Mouse (Mus musculus) splenic B cell, adult 2 months (primary cell): ENCODE measurements at regions not wholly inside any gene's neighbourhood (a gene's known extent, or its start where the extent isn't known, plus 50 kb on each side); places are given as distances from the start of the nearest gene placed in this dataset.

Experiments
- DNase-seq: peaks from one replicate; pipeline ENCODE4 v3.0.0-alpha.2; 2011; ENCODE audit warnings: low read depth, low spot score
- H3K27me3 ChIP-seq: 2 replicates; pipeline ENCODE4 v1.6.1; 2012; ENCODE audit warnings: mild to moderate bottlenecking, low read length, moderate library complexity, mixed read lengths; ENCODE audit not compliant: control insufficient read depth, poor library complexity, insufficient read depth, severe bottlenecking
- H3K36me3 ChIP-seq: 2 replicates; pipeline ENCODE4 v1.6.1; 2012; ENCODE audit warnings: mild to moderate bottlenecking, low read length, moderate library complexity, mixed read lengths; ENCODE audit not compliant: control insufficient read depth, poor library complexity, insufficient read depth, severe bottlenecking

DNA sequence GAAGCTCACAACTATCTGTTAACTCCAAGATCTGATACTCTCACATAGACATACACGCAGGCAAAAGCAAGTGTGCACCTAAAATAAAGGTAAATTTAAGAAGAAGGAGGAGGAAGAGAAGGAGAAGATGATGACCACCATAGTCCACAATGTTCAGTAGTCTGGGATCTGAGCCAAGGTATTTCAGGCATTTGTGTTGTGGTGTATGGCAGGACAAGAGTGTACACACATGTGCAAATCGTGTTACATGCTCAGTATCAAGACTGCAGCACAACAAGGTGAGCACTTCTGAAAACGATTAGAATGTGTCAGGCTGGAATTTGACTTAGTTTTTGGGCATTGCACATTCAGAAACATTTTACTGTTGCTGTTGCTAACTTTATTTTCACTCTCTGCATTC, 138.4 kb upstream of the Sp4 start:
- no peak for DNase-seq
- Histone ChIP-seq H3K27me3 (no peaks in the 10 kb centered on the region), H3K36me3 (no peaks in the 10 kb centered on the region)

DNA sequence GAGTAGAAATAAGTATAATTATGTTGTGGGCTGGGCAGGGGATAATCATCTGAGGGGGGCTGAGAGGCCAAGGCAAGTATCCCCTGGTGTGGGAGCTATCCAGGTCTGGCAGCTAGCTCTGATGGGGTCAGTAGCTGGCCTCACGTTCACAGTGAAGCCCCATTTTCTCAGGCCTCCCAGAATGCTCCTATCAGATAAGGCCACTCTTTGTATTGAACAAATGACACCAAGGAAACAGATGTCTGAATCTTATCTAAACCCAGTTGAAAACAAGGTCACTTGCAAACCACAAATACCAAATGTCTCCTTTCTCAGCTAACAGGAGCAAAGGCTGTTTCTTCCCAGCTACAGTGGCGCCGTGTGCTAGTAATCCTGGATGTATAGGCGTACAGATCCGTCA, 137.6 kb upstream of the Sp4 start:
- Histone ChIP-seq H3K27me3 (no peaks in the 10 kb centered on the region), H3K36me3 (no peaks in the 10 kb centered on the region)
- DNase-seq: no peak

DNA sequence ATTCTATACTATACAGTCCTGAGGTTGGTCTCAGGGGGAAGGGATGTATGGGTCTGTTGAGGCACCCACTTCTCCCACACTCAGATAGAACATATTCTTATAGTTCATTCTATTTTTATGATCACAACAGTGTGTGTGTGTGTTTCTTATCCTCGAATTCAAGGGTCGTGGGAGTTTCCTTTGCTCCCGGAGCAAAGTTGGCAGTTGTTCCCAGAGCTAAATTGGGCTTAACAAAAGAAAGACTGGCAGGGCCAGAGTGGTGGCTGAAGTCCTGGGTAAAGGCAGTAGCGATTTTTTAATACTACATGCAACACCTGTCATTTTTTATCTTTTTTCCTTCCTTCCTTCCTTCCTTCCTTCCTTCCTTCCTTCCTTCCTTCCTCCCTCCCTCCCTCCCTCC, 131.5 kb upstream of the Sp4 start:
- DNase-seq: no peak

DNA sequence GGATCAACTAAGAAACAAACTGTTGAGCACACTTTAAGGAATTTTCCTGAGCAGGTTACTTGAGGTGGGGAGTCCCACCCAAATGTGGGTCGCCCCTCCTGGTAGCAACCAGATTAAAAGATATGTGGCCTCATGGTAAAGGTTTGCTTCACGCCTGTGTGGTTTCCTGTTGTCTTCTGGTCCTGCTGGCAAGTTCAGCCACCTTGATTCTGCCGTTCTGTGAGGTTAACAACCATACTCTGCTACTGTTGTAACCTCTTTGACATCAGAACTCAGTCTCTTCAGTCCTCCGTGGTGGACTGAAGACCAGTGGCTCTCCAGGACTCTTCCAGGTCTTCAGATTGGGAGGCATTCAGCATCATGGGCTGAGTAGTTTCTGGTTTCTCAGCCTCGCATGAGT, 127.1 kb upstream of the Sp4 start:
- peak; percentile 11 for DNase-seq
- Histone ChIP-seq H3K27me3 (no peaks in the 10 kb centered on the region), H3K36me3 (no peaks in the 10 kb centered on the region)

More for the DNA sequence above, 131.5 kb upstream of the Sp4 start:
- Histone ChIP-seq H3K27me3 (no peaks in the 10 kb centered on the region), H3K36me3 (no peaks in the 10 kb centered on the region)

DNA sequence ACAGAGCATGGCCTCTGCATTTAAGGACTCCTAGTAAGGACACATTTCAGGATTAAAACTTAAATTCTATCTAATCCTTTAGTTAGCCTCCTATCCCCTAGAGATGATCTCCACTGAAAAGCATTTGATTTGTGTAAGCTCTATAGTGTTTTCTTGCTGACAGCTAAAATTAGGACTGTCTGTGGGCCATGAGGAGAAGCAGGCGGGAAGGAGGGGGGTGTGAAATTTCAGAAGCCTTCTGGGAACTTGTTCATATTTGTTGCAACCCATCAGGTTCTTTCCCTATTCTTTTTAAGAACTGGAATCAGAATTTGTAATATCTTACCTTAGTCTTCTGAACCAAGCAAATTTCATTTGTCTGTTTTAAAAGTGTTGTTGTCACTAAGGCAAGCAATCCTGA, 114.7 kb upstream of the Sp4 start:
- Histone ChIP-seq H3K27me3 (no peaks in the 10 kb centered on the region), H3K36me3 (no peaks in the 10 kb centered on the region)
- no peak for DNase-seq

DNA sequence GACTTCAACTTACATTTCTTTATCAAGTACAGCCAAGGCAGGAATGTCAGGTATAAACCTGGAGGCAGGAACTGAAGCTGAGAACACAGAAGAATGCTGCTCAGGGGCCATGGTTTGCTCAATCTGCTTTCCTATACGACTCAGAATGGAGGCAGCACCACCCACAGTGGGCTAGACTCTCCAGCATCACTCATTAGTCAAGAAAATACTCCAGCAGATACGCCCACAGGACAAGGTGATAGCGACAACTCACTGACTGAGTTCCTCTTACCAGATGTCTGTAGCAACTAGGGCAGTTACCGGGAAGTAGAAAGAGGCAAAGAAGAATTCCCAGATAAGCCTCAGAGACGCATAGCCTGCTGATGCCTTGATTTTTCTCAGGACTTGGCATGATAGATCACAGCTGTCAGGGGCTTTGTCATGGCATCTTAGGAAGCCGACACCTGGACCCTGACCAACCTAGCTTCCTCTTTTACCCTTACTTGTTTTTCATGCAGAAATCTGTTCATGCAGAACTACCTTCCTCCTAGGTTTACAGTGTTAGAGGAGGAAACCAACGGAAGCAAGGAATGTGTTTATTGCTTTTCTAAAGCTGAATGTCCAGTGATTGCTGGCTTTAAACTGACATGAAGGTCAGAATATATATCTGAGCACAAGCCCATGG, 110.7 kb upstream of the Sp4 start:
- no peaks in the 10 kb centered on the region for H3K36me3 ChIP-seq
- no peaks in the 10 kb centered on the region for H3K27me3 ChIP-seq
- DNase-seq: peak; percentile 44

DNA sequence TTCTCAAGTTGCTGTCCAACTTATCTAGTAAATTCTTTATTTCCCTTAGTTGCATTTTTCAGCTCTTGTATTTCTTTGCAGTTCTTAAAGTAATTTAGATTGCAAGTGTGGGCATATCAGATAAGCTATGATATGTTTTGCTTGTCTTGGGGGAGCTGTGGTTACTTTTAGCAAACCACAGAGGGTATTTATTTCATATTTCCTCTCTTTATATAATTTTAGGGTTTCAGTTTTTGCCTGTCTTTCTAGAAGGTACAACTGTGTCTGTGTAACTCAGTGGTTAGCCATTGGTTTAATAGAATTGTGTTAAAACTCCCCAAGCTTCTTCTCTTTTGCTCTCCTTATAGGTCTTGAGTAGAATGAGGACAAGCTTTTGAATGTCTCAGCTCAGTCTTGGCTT, 109.7 kb upstream of the Sp4 start:
- no peaks in the 10 kb centered on the region for H3K27me3 ChIP-seq
- H3K36me3 ChIP-seq: no peaks in the 10 kb centered on the region

DNA sequence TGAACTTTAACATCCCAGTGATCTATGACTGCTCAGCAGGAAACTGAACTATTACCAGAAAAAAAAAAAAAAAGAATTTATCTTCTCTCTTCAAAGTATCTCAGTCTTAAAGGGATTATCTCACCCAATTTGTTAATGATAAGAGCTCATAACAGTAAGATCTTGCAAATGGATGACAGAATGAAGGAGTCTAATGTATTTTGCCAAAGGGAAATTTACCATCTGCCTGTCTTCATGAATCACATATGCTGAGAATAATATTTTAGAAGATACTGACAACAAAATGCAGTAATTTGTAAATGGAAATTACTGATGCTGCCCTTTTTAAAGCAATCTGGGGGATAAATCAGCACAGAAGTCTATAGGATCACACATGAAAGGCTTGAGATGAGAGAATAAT, 103.9 kb upstream of the Sp4 start:
- DNase-seq: no peak
- H3K36me3 ChIP-seq: no peaks in the 10 kb centered on the region
- no peaks in the 10 kb centered on the region for H3K27me3 ChIP-seq

More for the DNA sequence above, 109.7 kb upstream of the Sp4 start:
- DNase-seq: no peak

DNA sequence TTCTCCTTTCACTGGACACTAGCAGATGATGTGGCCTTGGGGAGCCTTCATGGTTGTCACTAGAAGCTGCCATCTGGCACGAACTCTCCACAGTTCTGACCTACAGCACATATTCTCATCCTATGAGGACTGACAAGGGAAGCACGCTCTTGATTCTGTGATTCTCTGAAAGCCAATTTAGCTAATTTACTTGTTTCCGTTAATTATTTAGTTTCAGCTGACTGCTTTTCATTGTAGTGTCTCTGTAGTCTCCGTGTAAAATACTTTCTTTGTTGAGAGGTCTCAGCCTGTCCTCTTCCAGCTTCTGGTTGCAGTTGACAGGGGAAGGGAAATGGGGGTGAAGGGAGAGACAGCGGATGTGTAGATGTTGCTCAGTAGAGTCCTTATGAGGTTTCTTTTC, 102.9 kb upstream of the Sp4 start:
- H3K36me3 ChIP-seq: no peaks in the 10 kb centered on the region
- no peak for DNase-seq
- no peaks in the 10 kb centered on the region for H3K27me3 ChIP-seq

DNA sequence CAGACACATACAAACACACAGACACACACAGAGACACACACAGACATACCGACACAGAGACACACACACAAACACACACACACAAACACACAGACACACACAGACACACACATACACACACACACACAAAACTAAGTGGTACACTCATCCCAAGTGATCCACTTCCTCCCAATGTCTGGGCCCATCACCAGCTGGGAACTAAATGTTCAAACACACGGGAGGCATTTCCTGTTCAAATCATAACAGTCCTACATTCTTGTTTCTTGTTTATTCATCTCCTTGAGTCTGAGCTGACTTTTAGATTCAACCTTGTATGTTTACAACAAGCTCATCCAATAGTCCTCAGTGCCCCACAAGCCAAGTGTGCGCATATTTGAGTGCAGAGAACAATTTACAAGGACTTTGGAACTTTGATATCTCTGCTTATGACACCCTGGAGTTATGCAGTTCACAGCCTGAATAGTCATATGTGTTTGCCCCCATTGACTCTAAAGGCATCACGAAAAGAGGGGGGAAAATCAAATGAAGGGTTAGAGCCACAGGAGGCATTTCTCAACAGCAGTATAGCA, 102.4 kb upstream of the Sp4 start:
- Histone ChIP-seq H3K27me3 (no peaks in the 10 kb centered on the region), H3K36me3 (no peaks in the 10 kb centered on the region)
- DNase-seq: no peak

DNA sequence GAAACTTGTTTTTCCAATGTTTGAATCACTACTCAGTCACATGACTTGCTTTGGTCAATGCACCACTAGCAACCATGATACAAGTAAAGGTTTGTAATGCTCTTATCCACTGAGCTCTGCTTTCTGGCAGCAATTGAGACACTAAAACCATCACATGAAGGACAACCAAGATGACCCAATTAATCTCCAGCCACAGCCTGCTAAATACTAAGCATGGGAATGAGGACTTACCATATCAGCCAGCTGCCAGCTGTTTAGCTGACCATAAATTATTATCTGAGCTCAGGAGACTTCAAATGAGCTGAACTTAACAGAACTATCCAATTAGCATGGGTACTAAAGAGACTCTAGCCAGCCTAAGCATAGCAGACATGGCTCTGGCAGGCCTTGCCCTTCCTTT, 100.1 kb upstream of the Sp4 start:
- Histone ChIP-seq H3K27me3 (no peaks in the 10 kb centered on the region), H3K36me3 (no peaks in the 10 kb centered on the region)
- DNase-seq: no peak

DNA sequence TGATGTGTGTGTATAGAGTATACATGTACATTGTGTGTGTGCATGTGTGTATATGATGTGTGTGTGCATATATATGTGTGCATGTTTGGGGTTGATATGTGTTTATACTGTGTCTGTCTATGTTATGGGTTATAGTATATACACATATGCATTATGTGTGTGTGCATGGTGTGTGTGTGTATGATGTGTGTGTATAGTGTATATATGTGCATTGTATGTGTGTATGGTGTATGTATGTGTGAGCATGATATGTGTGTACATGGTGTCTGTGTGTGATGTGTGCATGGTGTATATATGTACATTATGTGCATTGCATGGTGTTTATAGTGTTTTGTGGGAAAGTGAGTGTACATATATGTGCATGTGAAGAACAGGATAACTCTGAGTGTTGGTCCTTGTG, 90.4 kb upstream of the Sp4 start:
- Histone ChIP-seq H3K27me3 (no peaks in the 10 kb centered on the region), H3K36me3 (no peaks in the 10 kb centered on the region)
- no peak for DNase-seq

DNA sequence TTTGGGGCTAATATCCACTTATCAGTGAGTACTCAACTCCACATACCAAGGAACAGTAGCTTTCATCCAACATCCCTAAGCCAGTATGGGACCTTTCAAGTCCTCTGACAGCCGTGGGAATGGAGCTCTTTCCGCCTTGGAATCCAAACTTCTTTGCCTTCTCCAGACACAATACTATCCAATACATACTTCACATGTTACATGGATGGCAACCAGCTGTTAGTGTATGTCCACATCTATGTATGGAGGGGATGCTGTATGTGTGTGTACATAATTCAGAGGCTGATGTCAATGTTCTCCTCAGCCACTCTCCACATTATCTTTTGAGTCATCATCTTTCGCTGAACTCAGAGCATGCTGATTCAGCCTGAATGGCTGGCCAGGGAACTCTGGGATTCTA, 79.8 kb upstream of the Sp4 start:
- no peaks in the 10 kb centered on the region for H3K36me3 ChIP-seq
- no peaks in the 10 kb centered on the region for H3K27me3 ChIP-seq
- DNase-seq: no peak

DNA sequence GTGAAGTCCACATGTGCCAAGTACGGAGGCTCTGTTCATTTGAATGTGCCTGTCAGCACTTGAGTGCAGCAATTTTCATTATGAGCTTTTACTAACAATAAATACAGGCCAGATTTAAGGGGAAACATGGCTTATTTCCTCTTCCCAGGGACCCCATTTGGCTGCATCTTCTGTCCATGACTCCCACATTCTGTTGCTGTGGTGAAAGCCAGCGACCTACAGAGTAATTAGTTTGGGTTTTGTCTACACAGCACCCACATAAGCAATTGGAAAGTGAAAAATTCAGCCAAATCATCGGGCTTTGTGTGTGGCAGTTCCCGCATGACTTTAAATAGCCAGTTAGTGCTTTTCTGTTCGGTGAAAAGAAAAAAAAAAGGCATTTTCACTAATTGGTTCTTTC, 76.7 kb upstream of the Sp4 start:
- DNase-seq: no peak
- H3K27me3 ChIP-seq: no peaks in the 10 kb centered on the region
- H3K36me3 ChIP-seq: no peaks in the 10 kb centered on the region

DNA sequence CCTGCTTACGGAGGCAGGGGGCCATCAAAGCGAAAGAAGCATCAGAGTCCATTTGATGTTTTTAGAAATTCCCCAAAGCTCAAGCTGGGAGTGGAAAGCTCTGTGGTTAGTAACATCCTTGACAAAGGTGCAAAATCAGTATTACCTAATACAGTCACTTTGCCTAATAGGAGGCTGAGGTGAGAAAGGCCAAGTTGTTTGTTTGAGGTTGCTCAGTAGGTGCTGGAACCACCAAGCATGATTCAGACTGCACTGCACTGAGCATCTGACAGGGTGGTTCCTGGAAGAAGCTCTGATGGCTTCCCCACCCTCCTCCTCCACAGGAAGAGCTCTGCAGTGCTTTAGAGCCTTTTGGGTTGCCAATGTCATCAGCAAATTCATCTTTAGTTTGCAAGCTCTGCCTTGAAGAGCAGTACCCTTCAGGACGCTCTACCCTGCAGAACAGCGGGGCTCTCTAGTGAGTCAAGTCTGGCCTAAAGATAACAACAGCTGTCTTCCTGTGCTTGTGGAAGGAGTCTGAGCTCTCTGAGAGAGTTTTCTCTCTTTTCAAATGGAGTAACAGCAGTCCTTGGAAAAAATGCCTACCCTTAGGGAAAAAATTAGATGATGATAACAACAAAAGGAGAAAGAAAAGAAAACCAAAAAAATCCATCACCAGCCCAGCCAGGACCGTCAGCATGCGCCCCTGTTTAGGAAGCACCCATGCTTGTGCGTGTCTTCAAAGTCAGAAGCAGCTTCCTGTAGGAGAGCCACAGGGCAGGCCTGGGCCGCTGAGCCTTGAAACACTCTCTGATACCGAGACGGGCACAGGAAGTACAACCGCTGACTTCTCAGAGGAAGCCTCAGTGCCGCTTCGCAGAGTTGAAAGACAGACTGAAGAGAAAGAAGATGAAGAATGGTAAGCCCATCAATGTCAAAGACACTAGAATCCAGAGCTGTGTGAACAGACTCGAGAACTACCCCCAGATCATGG, 75.6 kb upstream of the Sp4 start:
- Histone ChIP-seq H3K36me3 (no peaks in the 10 kb centered on the region), H3K27me3 (no peaks in the 10 kb centered on the region)
- peak; percentile 77 for DNase-seq
